Mouse (Mus musculus) cerebellum, postnatal 10 days (tissue): Measurements from ENCODE around the gene Rab35.
A peak's percentile ranks its signal among the peaks of the same experiment; 100 is the strongest.

Experiments used
- DNase-seq, 2 experiments: peaks; one replicate each; pipeline ENCODE4 v3.0.0; 2021; ENCODE audit warnings: mixed read lengths in 2 of 2

Gene Rab35

DNA sequence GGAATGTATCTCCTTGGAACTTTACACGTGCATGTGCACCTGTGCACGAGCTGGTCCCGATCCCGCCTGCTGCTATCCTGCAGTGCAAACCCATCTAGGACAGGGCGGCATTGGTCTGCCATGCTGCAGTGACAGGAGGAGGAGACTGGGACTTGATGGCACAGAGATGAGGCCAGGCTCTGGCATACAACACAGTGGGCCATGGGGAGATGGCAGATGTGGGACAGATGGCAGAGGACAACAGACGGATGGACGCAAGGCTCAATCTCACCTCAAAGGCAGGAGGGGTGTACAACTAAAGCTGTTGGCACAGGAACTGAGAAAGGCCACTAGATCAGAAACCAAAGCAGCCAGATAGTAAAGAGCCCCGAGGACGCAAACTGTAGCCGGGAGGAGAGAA is 19.2 kb downstream of the Rab35 start:
- DNase-seq: peak in 1 of 2 experiments; percentile 32

DNA sequence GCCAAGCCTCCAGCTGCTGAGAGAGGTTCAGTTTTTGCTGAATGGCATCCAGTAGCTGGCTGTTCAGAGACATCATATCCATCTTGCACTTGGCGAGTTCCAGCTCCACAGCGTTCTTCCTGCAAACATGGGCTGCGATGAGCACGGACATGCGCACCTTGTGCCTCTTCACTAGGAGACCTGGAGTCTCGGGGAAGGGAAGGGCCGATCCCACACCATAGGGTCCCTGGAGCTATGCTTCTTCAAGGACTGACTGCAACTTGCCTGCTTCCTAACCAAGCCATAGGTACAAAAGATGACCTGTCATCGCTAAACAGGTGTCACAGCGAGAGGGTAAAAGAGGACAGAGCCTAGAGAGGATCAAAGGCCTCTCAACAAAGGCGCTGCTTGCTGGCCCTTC is 20.1 kb downstream of the Rab35 start:
- no peak for DNase-seq

DNA sequence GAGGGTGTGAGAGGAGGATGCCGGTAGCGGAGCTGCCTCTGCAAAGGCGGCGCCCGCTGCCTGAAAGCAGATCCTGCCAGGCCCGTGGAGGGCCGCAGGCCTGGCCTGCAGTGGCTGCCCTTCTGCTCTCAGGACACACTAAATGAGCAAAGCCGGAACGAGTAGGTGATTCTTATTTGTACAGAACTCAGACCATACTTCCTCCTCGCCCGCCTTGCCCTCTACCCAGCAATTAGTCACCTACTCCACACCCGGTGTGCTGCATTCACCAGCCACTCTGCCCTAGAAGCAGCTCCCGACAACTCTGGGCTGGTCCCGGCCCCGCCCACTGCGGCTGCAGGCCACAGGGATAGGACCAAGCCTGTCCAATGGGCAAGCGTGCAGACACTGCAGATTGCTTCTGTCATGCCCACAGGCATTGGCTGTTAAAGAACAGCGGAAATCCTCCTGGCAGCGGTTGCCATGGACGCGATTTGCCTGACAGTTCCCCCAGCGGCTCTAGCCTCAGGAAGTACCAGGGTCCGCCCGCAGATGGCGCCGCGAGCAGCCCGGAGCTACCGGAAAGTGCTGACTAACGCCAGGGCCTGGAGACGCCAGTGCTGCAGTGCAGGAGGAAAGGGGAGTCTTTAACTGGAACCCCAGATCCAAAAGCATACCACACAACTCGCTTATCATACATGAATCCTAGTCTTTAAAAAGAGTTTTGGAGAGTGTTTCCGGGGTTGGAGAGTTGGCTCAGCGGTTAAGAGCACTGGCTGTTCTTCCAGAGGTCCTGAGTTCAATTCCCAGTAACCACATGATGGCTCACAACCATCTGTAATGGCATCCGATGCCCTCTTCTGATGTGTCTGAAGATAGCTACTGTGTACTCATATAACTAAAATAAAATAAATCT is 21.2 kb downstream of the Rab35 start:
- DNase-seq: peak; percentile 100

DNA sequence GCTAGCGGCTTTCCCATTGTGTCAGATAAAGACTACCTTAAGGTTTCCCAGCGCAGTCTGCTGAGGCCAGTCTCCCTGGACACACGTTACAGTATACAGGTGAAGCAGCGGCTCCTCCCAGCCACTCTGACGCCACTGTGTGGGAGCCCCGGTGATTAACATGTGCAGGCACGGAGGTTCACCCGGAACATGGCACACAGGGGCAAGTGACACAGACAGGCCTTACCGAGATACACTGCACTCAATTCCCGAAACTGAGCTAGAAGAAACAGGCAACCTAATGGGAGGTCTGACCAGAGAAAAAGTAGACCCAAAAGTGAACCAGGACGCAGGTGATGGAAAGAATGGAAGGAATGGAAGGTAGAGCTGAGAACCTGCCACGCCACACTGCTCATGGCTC is 22.1 kb downstream of the Rab35 start:
- DNase-seq: no peak

DNA sequence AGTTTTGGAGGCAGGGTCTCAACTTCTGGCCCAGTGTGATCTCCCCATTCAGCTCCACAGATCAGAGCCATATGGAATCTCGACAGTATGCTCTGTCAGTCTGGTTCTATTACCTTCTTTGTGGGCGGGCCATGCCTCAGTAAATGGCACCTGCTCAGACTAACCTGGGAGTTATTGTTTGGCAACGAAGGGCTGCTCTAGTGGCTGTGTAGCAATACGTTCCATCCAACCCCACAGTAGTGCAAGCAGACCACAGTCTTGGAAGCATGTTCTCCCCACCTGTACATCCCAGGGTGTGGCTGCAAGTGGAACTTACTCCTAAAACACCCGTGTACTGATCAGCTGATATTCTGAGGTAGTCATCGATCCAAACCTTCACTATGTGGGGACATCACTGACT is 25.0 kb downstream of the Rab35 start:
- DNase-seq: no peak

DNA sequence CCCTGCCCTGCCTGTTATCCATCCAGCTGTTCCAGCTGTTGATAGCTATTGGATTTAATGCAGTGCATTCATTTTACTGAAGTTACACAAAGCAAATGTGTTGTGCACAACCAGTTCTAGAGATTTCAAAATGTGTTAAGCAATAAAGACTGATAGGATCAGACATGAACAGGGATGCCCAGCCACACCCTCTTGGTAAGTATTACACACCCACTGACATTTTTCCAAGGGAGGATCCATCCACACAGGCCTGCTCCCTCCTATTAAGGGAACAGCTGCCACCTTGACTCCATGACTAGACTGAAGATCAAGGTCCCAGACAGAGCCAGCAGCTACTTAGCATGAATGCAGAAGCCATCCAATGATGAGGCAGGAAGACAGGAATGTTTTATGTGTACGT is 25.5 kb downstream of the Rab35 start:
- DNase-seq: no peak

DNA sequence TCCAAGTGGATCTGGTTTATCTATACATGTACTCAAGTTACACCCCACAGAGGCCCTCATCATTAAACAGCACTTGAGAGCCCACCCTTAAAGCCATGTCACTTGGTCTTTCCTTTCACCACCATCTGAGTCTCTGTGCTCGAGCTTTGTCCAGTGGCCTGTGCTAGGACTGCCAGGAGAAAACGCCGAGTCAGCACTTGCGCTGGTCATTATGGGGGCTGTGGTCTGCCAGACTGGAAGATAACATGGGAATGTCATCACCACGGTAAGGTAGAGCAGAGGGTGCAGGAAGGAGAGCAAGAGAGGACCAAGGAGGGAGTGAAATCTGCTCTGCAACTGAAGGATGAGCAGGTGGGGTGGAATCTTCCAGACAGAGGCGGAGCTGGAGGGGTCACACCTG is 26.6 kb downstream of the Rab35 start:
- peak in 1 of 2 experiments; percentile 8 for DNase-seq

DNA sequence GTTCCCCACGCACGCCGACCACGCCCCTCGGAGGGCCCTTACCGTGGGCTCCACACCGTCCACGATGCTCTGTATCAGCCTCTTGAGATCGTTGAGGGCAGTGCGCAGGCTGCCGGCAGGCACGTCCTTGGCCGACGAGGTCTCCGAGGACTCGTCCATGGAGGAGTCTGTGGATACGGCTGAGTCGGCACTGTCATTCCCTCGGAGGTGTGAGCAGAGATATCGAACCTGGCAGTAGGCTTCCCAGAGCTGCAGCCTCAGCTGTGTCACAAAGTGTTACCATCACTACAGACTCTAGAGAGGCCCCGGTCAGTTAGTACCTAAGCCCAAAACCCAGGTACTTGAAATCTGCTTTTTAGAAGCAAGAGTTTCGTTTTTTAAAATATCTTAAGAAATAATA is 30.9 kb downstream of the Rab35 start:
- no peak for DNase-seq

DNA sequence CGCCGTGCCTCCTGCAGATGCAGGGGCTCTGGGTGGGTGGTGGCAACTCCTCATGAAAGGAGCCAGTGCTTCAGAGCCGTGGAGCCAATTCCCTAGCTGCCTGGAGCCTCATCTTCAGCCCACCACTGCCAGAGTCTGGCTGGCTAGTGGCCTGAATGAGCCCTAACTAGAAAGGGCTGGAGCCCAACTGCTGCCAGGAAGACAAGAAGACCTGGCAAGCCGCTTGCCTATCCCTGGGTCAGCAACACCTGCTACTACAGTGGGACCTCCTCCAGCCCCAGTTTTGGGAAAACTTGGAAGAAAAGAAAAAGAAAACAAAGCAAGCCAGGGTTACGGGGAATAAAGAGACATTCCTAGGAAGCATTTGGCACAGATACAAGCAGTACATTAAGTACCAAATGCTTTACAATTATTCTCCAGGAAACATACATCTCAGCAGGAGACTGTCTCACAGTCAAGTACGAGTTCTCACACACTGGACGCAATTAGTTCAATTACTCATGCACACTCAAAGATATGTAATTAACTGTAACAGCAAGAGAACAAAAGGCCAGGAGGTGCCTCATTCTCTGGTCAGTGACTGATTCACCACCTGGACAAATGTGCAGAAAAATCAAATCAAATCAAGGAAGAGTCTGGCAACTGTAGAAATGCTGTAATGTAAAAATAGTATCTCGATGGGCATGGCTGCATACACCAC is 34.8 kb downstream of the Rab35 start:
- DNase-seq: peak; percentile 82 to 91

DNA sequence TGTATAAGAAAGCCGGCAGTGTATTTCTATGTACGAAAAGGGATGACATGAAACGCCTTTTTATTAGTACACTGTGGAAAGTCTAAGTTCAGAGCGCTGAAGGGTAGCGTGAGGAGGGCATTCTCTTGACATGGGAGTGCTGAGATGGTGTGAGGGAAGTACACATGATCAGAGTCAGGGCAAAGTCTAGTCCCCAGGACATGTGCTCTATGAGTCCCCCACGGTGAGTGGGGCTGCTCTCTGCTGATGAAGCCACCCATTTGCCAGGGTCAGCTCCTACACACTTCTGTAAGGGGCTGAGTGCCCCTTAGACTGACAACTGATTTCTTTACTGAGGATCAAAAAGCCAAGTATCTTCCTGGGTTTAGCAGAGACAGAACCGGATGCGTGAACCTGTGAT is 35.5 kb downstream of the Rab35 start:
- no peak for DNase-seq

DNA sequence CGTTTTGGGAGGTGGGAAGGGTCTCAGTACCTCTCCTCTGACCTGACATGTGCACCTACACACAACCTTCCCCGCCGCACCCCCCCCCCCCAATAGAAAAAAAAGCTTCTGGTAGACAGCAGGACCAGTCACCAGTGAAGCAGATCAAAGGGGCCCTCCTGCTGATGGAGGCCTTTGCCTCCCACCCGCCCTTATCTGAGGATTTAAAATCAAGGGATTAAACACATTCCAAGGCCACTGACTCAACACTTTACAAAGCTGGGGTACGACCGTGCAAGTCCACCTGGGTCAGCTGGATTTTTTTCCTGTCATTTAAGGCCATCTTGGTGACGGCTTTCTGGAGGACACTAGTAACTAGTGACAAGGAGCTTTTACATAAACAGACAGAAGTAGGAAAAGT is 36.2 kb downstream of the Rab35 start:
- DNase-seq: no peak

DNA sequence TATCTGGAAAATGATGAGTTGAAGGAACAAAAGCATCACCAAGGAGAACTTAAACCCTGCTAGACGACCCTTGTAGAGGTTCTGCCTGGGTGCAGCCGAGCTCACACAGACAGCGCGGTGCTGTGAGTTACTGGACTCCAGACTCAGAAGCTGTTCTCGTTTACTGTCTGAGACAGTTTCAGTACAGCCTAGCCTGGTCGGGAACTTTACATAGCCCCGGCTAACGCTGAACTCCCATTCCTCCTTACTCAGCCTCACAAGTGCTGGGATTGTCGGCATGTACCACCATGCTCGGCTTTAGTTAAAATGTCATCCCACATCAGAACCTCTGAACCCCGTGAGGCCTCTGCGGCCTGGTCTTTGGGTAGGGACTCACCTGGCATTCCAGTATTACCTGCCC is 37.3 kb downstream of the Rab35 start:
- no peak for DNase-seq

DNA sequence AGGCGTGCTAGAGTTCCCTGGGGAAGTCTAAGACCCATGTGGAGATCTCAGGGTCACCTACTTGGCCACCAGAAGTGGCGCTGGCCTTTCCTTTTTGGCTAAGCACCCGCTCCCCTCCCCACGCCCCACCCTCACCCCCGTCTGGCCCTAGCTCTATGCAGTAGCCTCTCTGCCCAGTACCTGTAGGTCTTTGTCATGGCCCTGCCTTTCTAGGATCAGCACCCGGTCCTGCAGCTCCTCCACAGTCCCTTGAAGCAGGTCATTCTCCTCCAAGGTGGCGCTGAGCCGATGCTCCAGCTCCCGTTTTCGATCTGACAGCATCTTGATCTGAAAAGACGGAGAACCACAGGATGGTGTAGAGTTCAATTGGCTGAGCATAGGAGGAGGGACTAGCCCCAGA is 38.3 kb downstream of the Rab35 start:
- no peak for DNase-seq

DNA sequence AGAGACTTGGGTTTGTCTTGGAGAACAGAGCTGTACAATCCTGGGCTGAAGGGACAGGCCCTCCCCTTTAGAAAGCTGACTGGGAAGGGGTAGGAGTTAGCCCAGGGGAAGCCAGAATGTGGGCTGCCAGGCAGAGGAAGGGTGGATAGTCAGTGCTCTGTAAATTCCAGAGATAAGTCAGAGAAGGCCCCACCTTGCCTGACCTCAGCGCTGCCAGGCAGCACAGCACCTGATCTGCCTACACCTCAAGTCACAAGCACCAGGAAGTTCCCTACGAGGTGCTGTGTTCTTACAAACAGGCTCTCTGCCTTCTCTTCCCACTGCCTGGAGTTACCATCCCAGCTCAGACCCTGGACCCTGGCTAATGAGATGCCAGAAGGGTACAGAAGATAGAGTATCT is 38.7 kb downstream of the Rab35 start:
- no peak for DNase-seq

DNA sequence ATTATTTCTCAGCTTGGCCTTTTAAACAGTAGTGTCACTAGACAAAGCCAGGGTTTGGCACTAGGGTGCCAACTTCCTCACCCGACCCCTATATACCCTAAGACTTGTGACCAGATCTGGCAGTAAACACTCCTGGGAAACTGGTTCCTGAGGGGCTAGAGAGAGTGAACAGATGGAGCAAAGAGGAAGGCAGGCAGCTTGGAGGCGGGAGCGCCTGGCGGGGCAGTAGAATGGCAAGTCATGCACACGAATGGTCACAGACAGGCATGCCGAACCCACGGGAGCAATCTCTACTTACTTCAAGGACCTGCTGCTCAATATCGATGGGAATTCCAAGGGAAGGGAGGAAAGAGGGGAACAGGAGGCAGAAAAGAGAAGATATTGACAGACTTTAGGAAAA is 40.1 kb downstream of the Rab35 start:
- peak; percentile 76 to 79 for DNase-seq

DNA sequence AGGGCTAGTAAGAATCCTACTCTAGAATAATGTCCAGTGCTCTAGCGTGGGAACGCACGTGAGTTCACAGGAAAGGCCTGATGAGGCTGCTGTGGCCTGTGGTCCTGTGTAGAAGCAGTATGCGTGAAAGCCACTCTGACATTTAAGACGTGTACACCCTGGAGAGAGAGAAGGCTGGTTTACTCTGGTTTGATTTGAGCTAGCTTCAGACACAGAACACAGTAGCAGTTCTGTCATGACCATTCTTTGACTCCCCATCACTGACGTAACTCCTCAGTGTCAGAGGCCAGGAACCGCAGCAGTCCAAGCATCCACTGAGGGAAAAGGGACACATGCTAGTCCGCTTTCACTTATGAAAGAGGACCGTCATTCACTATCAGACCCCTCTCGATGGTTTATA is 53.4 kb downstream of the Rab35 start:
- no peak for DNase-seq

DNA sequence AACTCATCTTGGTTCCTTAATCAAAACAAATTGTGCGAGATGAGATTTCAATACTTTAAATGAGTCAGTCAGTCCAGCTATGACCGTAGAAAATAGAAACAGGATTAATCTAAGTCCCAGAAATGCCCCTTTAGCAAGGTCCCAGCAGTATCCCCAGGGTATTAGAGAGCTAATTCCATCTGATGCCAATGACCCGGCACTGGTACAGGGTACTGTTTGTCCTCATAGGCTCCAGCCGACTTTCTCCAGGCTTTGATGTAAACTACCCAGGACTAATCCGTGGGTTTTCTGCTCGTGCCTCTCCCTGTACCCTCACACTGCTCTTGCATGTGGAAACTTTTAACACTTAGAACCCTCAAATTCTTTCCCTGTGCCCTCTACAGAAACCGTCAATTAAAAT is 55.0 kb downstream of the Rab35 start:
- no peak for DNase-seq

DNA sequence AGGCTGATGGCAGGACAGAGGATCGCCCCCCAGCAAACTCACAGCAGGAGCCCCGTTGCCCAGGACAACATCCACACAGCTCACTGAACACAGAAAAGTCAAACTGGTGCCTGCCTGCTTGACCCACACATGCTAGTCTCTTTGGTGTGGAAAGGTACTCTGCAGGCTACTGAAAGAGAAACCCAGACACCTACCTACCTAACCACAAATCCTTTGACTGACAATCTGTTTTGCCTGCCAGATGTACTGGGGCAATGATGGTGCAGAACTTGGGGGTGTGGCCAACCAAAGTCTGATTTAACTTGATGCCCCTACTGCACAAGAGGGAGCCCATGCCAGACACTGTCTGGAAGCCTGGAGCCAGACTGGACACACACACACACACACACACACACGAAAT is 61.6 kb downstream of the Rab35 start:
- DNase-seq: no peak

DNA sequence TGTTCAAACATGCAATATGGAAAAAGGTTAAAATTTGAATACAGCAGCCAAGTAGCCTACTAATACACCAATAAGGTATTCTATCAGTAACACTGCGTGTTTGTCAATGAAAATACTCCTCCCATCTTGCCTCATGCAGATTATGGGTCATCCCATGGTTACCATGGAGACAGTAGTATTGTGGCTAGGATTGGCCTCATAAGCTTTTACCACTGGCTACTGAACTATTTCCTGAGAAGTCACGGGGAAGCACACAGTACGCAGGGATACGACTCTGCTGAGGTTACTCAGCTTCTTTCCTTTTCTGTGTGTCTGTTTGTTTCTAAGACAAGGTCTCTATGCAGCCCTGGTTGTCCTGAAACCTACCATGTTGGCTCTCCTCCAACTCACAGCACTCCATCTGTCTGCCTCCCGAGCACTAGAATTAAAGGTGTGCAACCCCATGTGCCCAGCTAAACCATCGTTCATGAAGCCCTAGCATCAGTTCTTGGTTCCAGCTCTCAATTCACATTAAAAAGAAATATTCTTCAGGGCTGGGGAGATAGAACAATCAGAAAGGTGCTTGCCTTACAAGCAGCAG is 63.6 kb downstream of the Rab35 start:
- DNase-seq: peak; percentile 79

DNA sequence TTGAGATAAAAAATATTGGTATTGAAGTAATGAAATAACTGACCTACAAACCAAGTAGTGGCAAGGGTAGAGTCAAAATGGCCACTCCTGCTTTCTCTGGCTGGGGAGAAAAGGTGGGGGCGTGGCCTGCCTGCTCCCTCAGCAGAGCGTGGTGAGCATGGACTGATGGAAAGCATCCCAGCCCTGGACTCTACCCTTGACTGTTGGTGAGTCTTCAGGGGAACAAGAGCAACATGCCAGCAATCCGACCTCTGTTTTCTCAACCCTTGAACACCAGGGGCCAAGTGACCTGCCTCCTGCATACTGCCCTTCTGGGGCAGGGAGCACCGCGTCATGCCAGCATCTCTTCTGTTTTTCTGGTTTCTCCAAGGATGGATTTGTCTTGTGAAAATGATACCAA is 65.1 kb downstream of the Rab35 start:
- DNase-seq: no peak
